Mouse (Mus musculus) heart, postnatal 36 days (tissue): ENCODE data around the gene Lysmd4. TPM values are rescaled to one million over a fixed set of nuclear protein-coding genes. Genes with fewer than 3 reads are reported as not detected.
A peak's percentile ranks its signal among the peaks of the same experiment; 100 is the strongest.
"Not testable (repeated sequence)": the region's sequence is repeated elsewhere in the genome, so short reads cannot be mapped to it uniquely, and the experiment has no call there.

Source experiments
- DNase-seq, 2 experiments: peaks; one replicate each; pipeline ENCODE4 v3.0.0; 2021 to 2022
- intact Hi-C: fragments of 180-260 bp; cut with DNase I; formaldehyde crosslinking; loops from one replicate; pipeline ENCODE4 v1.15.1; 2025
- total RNA-seq, 2 experiments: library from RNA; stranded (reverse); gene quantifications; 2 replicates each; pipeline ENCODE4 v1.2.3; 2021

Gene Lysmd4
- total RNA-seq, 2 experiments from 2014 or later, result 15.3 to 17.8 TPM

GRCm38 (mm10) chr7:67229701-67230100 lies 7.4 kb downstream of the Lysmd4 start:
- intact Hi-C loops, result loop anchor here (10.0 kb wide), 1 partner anchor 525 kb away; the partner anchor contains the start of gene Synm
- DNase-seq, result no peak

- peak; percentile 69 to 75 for DNase-seq
- intact Hi-C loops, result no loop called here
Observed at GRCm38 (mm10) chr7:67230221-67230620, 7.9 kb downstream of the Lysmd4 start.

GRCm38 (mm10) chr7:67230640-67231140 lies 8.3 kb downstream of the Lysmd4 start:
- intact Hi-C loops, result no loop called here
- DNase-seq, result no peak

- no peak for DNase-seq
- intact Hi-C loops, result no loop called here
Observed at GRCm38 (mm10) chr7:67232504-67232903, 10.2 kb downstream of the Lysmd4 start.

- DNase-seq, result peak; percentile 55 to 60
- intact Hi-C loops, result no loop called here
Observed at GRCm38 (mm10) chr7:67234797-67235196, 12.5 kb downstream of the Lysmd4 start.

GRCm38 (mm10) chr7:67236351-67236750 lies 14.0 kb downstream of the Lysmd4 start:
- intact Hi-C loops, result no loop called here

GRCm38 (mm10) chr7:67237752-67238151 lies 15.4 kb downstream of the Lysmd4 start:
- no peak for DNase-seq
- intact Hi-C loops, result no loop called here

More at GRCm38 (mm10) chr7:67236351-67236750, 14.0 kb downstream of the Lysmd4 start:
- DNase-seq, result no peak

GRCm38 (mm10) chr7:67241969-67242368 lies 19.6 kb downstream of the Lysmd4 start:
- DNase-seq, result no peak
- intact Hi-C loops, result loop anchor here (2.0 to 5.0 kb wide), 4 partner anchors 130 to 389 kb away; partner anchors contain the start of gene Mef2a

- intact Hi-C loops, result loop anchor here (2.0 to 5.0 kb wide), 4 partner anchors 129 to 387 kb away; partner anchors contain the start of gene Mef2a
- no peak for DNase-seq
Observed at GRCm38 (mm10) chr7:67243121-67243893, 21.0 kb downstream of the Lysmd4 start.

- intact Hi-C loops, result loop anchor here (2.0 to 5.0 kb wide), 4 partner anchors 128 to 387 kb away; partner anchors contain the start of gene Mef2a
- DNase-seq, result no peak
Observed at GRCm38 (mm10) chr7:67243894-67244282, 21.5 kb downstream of the Lysmd4 start.

- intact Hi-C loops, result no loop called here
- DNase-seq, result no peak
Observed at GRCm38 (mm10) chr7:67245255-67245654, 22.9 kb downstream of the Lysmd4 start.

- no peak for DNase-seq
- intact Hi-C loops, result no loop called here
Observed at GRCm38 (mm10) chr7:67246067-67246466, 23.7 kb downstream of the Lysmd4 start.

GRCm38 (mm10) chr7:67259828-67260563 lies 37.7 kb downstream of the Lysmd4 start:
- peak; percentile 77 to 79 for DNase-seq
- intact Hi-C loops, result no loop called here

- DNase-seq, intact Hi-C loops: not testable (repeated sequence)
Observed at GRCm38 (mm10) chr7:67270447-67270846, 48.1 kb downstream of the Lysmd4 start.

GRCm38 (mm10) chr7:67283581-67283980 lies 61.2 kb downstream of the Lysmd4 start:
- no peak for DNase-seq
- intact Hi-C loops, result no loop called here

GRCm38 (mm10) chr7:67287456-67287855 lies 65.1 kb downstream of the Lysmd4 start:
- intact Hi-C loops, result no loop called here
- DNase-seq, result no peak

GRCm38 (mm10) chr7:67291356-67291755 lies 69.0 kb downstream of the Lysmd4 start:
- intact Hi-C loops, result loop anchor here (5.0 kb wide), 1 partner anchor 41 kb away; no protein-coding TSS in a partner anchor
- DNase-seq, result no peak

- intact Hi-C loops, result no loop called here
- no peak for DNase-seq
Observed at GRCm38 (mm10) chr7:67296419-67296818, 74.1 kb downstream of the Lysmd4 start.

- DNase-seq, result no peak
- intact Hi-C loops, result no loop called here
Observed at GRCm38 (mm10) chr7:67304937-67305336, 82.6 kb downstream of the Lysmd4 start.

GRCm38 (mm10) chr7:67307078-67307477 lies 84.7 kb downstream of the Lysmd4 start:
- no peak for DNase-seq
- intact Hi-C loops, result no loop called here

- no peak for DNase-seq
- intact Hi-C loops, result no loop called here
Observed at GRCm38 (mm10) chr7:67308102-67308501, 85.8 kb downstream of the Lysmd4 start.
